Mouse (Mus musculus): Measurements from ENCODE around the gene Lsm14a. TPM values are rescaled to one million over a fixed set of nuclear protein-coding genes. Genes with fewer than 3 reads are reported as not detected.

The Lsm14a gene
- polyA plus RNA-seq, 1 experiment from 2014 or later, result 84.3 TPM

GRCm38 (mm10) chr7:34321958-34322357 is 71.2 kb downstream of the Lsm14a start:
- Histone ChIP-seq H3K4me3 (no peak overlapping the region), H3K4me1 (peaks cover 10% of the 10 kb centered on the region; the same call in 1 of the 2 replicates), H3K36me3 (no peaks in the 10 kb centered on the region), H3K9me3 (peaks cover 2% of the 10 kb centered on the region; the same call in 1 of the 2 replicates), H3K27ac (no peak overlapping the region), H3K27me3 (ENCODE audit: insufficient read depth, poor library complexity, severe bottlenecking) (no peaks in the 10 kb centered on the region)
- no peak for DNase-seq (ENCODE audit: low spot score)
- WGBS, result 69% methylated on average over 4 of the region's 4 CpGs

GRCm38 (mm10) chr7:34321119-34321518 is 72.0 kb downstream of the Lsm14a start:
- H3K9me3 ChIP-seq, result peaks cover 2% of the 10 kb centered on the region; the same call in 1 of the 2 replicates
- no peak overlapping the region for H3K27ac ChIP-seq
- DNase-seq (ENCODE audit: low spot score), result no peak
- H3K4me3 ChIP-seq, result no peak overlapping the region
- H3K4me1 ChIP-seq, result peaks cover 12% of the 10 kb centered on the region; the same call in 1 of the 2 replicates
- WGBS, result 83% methylated on average over 5 of the region's 5 CpGs
- H3K27me3 ChIP-seq (ENCODE audit: insufficient read depth, poor library complexity, severe bottlenecking), result no peaks in the 10 kb centered on the region
- no peaks in the 10 kb centered on the region for H3K36me3 ChIP-seq

- 38% methylated on average over 3 of the region's 3 CpGs for WGBS
- Histone ChIP-seq H3K4me1 (peaks cover 17% of the 10 kb centered on the region; the same call in 1 of the 2 replicates), H3K4me3 (no peak overlapping the region), H3K27ac (peak overlapping the region; percentile 42; the same call in 1 of the 2 replicates), H3K36me3 (no peaks in the 10 kb centered on the region), H3K9me3 (peaks cover 2% of the 10 kb centered on the region; the same call in 1 of the 2 replicates), H3K27me3 (ENCODE audit: insufficient read depth, poor library complexity, severe bottlenecking) (no peaks in the 10 kb centered on the region)
- peak; percentile 83 for DNase-seq (ENCODE audit: low spot score)
These were observed 73.2 kb downstream of the Lsm14a start for GRCm38 (mm10) chr7:34319957-34320356.

GRCm38 (mm10) chr7:34319123-34319522 is 74.0 kb downstream of the Lsm14a start:
- H3K4me3 ChIP-seq, result no peak overlapping the region
- 73% methylated on average over 2 of the region's 2 CpGs for WGBS
- DNase-seq (ENCODE audit: low spot score), result no peak
- peaks cover 17% of the 10 kb centered on the region; the same call in 1 of the 2 replicates for H3K4me1 ChIP-seq
- no peak overlapping the region for H3K27ac ChIP-seq
- peaks cover 2% of the 10 kb centered on the region; the same call in 1 of the 2 replicates for H3K9me3 ChIP-seq
- no peaks in the 10 kb centered on the region for H3K36me3 ChIP-seq
- no peaks in the 10 kb centered on the region for H3K27me3 ChIP-seq (ENCODE audit: insufficient read depth, poor library complexity, severe bottlenecking)

GRCm38 (mm10) chr7:34317901-34318476 is 75.1 kb downstream of the Lsm14a start:
- H3K27me3 ChIP-seq (ENCODE audit: insufficient read depth, poor library complexity, severe bottlenecking), result no peaks in the 10 kb centered on the region
- H3K4me3 ChIP-seq, result no peak overlapping the region
- no peak for DNase-seq (ENCODE audit: low spot score)
- H3K27ac ChIP-seq, result peak overlapping the region; percentile 37; the same call in 1 of the 2 replicates
- WGBS, result 61% methylated on average over 7 of the region's 7 CpGs
- H3K36me3 ChIP-seq, result no peaks in the 10 kb centered on the region
- H3K9me3 ChIP-seq, result no peaks in the 10 kb centered on the region
- H3K4me1 ChIP-seq, result peaks cover 19% of the 10 kb centered on the region; the same call in 1 of the 2 replicates

GRCm38 (mm10) chr7:34313443-34313875 is 79.7 kb downstream of the Lsm14a start, which contains the start of gene 4931406P16Rik:
TSS of gene 4931406P16Rik (minus strand) at chr7:34313551.
- Histone ChIP-seq H3K36me3 (no peaks in the 10 kb centered on the region), H3K9me3 (no peaks in the 10 kb centered on the region), H3K27ac (peak within 1 kb of the TSS; percentile 99), H3K4me1 (peaks cover 32% of the 10 kb centered on the region), H3K27me3 (ENCODE audit: insufficient read depth, poor library complexity, severe bottlenecking) (no peaks in the 10 kb centered on the region), H3K4me3 (peak within 1 kb of the TSS; percentile 95)
- 0% methylated on average over 37 of the region's 41 CpGs for WGBS
- DNase-seq (ENCODE audit: low spot score), result peak; percentile 93

- H3K4me1 ChIP-seq, result peaks cover 33% of the 10 kb centered on the region
- WGBS, result 3% methylated on average over 67 of the region's 73 CpGs
- no peaks in the 10 kb centered on the region for H3K9me3 ChIP-seq
- peak overlapping the region; percentile 99 for H3K27ac ChIP-seq
- H3K27me3 ChIP-seq (ENCODE audit: insufficient read depth, poor library complexity, severe bottlenecking), result no peaks in the 10 kb centered on the region
- peak overlapping the region; percentile 95 for H3K4me3 ChIP-seq
- H3K36me3 ChIP-seq, result no peaks in the 10 kb centered on the region
- peak; percentile 89 for DNase-seq (ENCODE audit: low spot score)
These were observed 80.2 kb downstream of the Lsm14a start for GRCm38 (mm10) chr7:34312786-34313442.

- 59% methylated on average over 5 of the region's 5 CpGs for WGBS
- DNase-seq (ENCODE audit: low spot score), result no peak
- Histone ChIP-seq H3K9me3 (no peaks in the 10 kb centered on the region), H3K4me1 (peaks cover 49% of the 10 kb centered on the region), H3K27ac (peak overlapping the region; percentile 59), H3K4me3 (0 out of 2 replicates have a peak overlapping the region, but pooled peaks have one; percentile 19), H3K36me3 (no peaks in the 10 kb centered on the region), H3K27me3 (ENCODE audit: insufficient read depth, poor library complexity, severe bottlenecking) (no peaks in the 10 kb centered on the region)
These were observed 83.8 kb downstream of the Lsm14a start for GRCm38 (mm10) chr7:34309186-34309764.

- Histone ChIP-seq H3K4me1 (peaks cover 49% of the 10 kb centered on the region), H3K4me3 (0 out of 2 replicates have a peak overlapping the region, but pooled peaks have one; percentile 22), H3K9me3 (no peaks in the 10 kb centered on the region), H3K27ac (peak overlapping the region; percentile 59), H3K36me3 (no peaks in the 10 kb centered on the region), H3K27me3 (ENCODE audit: insufficient read depth, poor library complexity, severe bottlenecking) (no peaks in the 10 kb centered on the region)
- DNase-seq (ENCODE audit: low spot score), result no peak
- WGBS, result 19% methylated on average over 5 of the region's 5 CpGs
These were observed 84.5 kb downstream of the Lsm14a start for GRCm38 (mm10) chr7:34308586-34308985.

GRCm38 (mm10) chr7:34305454-34305853 is 87.7 kb downstream of the Lsm14a start:
- 43% methylated on average over 4 of the region's 4 CpGs for whole genome bisulfite sequencing
- Histone ChIP-seq H3K9me3 (no peaks in the 10 kb centered on the region), H3K27ac (no peak overlapping the region), H3K36me3 (peaks cover 15% of the 10 kb centered on the region), H3K27me3 (ENCODE audit: insufficient read depth, poor library complexity, severe bottlenecking) (no peaks in the 10 kb centered on the region), H3K4me3 (no peak overlapping the region), H3K4me1 (peaks cover 43% of the 10 kb centered on the region)
- DNase-seq (ENCODE audit: low spot score), result no peak

GRCm38 (mm10) chr7:34302651-34303050 is 90.5 kb downstream of the Lsm14a start:
- H3K9me3 ChIP-seq, result no peaks in the 10 kb centered on the region
- 64% methylated on average over 1 of the region's 1 CpGs for WGBS
- no peak overlapping the region for H3K4me3 ChIP-seq
- H3K27me3 ChIP-seq (ENCODE audit: insufficient read depth, poor library complexity, severe bottlenecking), result no peaks in the 10 kb centered on the region
- peaks cover 26% of the 10 kb centered on the region for H3K4me1 ChIP-seq
- DNase-seq (ENCODE audit: low spot score), result no peak
- peak overlapping the region; percentile 4; the same call in 1 of the 2 replicates for H3K27ac ChIP-seq
- peaks cover 15% of the 10 kb centered on the region for H3K36me3 ChIP-seq

- H3K4me1 ChIP-seq, result peaks cover 22% of the 10 kb centered on the region
- H3K4me3 ChIP-seq, result no peak overlapping the region
- no peaks in the 10 kb centered on the region for H3K9me3 ChIP-seq
- DNase-seq (ENCODE audit: low spot score), result no peak
- H3K27me3 ChIP-seq (ENCODE audit: insufficient read depth, poor library complexity, severe bottlenecking), result no peaks in the 10 kb centered on the region
- H3K27ac ChIP-seq, result 0 out of 2 replicates have a peak overlapping the region, but pooled peaks have one; percentile 69
- H3K36me3 ChIP-seq, result peaks cover 15% of the 10 kb centered on the region
- 71% methylated on average over 3 of the region's 3 CpGs for WGBS
These were observed 91.2 kb downstream of the Lsm14a start for GRCm38 (mm10) chr7:34301952-34302351.

- H3K4me3 ChIP-seq, result no peak overlapping the region
- peaks cover 22% of the 10 kb centered on the region for H3K36me3 ChIP-seq
- no peak overlapping the region for H3K27ac ChIP-seq
- H3K27me3 ChIP-seq (ENCODE audit: insufficient read depth, poor library complexity, severe bottlenecking), result no peaks in the 10 kb centered on the region
- peaks cover 14% of the 10 kb centered on the region for H3K4me1 ChIP-seq
- DNase-seq (ENCODE audit: low spot score), result no peak
- no peaks in the 10 kb centered on the region for H3K9me3 ChIP-seq
- WGBS, result 81% methylated on average over 2 of the region's 2 CpGs
These were observed 94.3 kb downstream of the Lsm14a start for GRCm38 (mm10) chr7:34298818-34299217.

Data from heart, embryonic 10.5 days (tissue).